Mouse (Mus musculus): ENCODE measurements at regions not wholly inside any gene's neighbourhood (a gene's known extent, or its start where the extent isn't known, plus 50 kb on each side); places are given as distances from the start of the nearest gene placed in this dataset.

DNA sequence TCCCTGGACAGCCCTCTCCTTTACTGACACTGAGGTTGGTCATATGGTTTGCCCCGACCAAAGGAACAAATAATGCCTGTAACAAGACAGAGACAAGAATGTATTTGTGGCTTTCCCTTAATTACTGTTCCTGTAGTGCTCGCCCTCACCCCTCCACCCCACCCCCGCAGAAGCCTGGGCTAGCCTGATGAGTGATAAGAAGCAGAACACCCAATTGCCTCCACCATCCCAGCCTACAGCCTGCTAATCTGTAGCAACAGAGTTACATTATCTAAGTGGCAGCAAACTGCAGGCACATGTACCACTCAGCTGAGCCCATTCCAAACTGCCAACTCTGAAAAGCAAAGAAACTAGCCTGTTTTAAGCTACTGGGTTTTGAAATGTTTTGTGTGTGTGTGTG is 124.7 kb upstream of the Nhs start:
- peak; percentile 97 for TF ChIP-seq EP300 (IDR thresholded peaks at IDR 0.05; ENCODE audit: low read depth)
- TF ChIP-seq CTCF (IDR thresholded peaks at IDR 0.05; ENCODE audit: low read depth), result no peak
